Mouse (Mus musculus): ENCODE measurements at regions not wholly inside any gene's neighbourhood (a gene's known extent, or its start where the extent isn't known, plus 50 kb on each side); places are given as distances from the start of the nearest gene placed in this dataset.

DNA sequence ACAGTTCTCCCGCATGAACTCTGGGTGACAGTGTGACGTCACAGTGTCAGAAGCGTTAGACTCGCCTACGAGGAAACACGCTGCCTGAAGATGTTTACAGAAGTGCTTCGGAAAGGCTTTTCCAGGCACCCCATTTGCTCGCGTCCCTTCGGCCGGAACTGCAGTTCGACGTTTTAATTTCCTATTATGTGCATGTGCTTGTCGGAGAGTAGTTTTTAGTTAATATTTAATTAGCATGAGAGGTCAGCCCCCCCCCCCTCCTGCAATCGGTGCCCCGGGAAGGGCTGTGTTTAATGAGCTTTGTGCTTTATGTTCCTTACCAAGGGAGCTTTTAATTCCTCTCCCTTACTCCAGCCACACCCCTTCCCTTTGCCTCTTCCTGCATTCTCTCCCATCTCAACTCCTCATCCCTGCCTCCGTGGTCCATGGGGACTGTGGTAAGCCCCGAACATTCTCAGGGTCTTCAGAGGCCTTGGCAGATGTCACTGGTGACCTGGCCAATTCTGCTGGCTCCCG, 92.8 kb upstream of the Mrps10 start:
- TF ChIP-seq CTCF (IDR thresholded peaks at IDR 0.05; ENCODE audit: low read depth), result no peak
- TF ChIP-seq EP300 (IDR thresholded peaks at IDR 0.05; ENCODE audit: low read depth), result no peak
